Mouse (Mus musculus) lung, postnatal 0 days (tissue): ENCODE measurements around the gene Jam3.

ENCODE experiments used
- CTCF ChIP-seq: IDR thresholded peaks from 2 replicates; pipeline ENCODE4 v1.5.1; 2016; ENCODE audit warnings: antibody characterized with exemption, mild to moderate bottlenecking
- EP300 ChIP-seq: IDR thresholded peaks from 2 replicates; pipeline ENCODE4 v1.6.1; 2016; ENCODE audit warnings: antibody characterized with exemption, mild to moderate bottlenecking, control low read depth

DNA sequence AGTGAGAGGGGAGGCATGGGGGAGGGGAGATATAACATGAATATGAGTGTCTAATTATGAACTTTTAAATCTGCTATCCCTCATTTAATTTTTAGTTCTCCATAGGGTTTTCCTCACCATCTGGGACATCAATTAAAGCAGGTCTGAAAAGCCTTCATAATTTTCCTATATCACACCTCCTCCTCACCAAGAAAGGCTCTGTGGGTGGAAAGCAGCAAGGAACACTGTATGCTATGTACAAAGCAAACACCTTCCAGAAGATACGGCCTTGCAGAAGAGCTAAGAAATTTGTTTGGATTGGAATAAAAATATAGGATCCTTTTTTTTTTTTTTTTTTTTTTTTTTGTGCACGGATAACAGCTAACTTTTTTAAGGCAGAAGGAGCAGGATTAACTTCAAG is 31.3 kb downstream of the Jam3 start:
- TF ChIP-seq EP300 (no peak), CTCF (no peak)
